Mouse (Mus musculus): ENCODE results near the gene Sec14l5. TPM values are rescaled to one million over a fixed set of nuclear protein-coding genes. Genes with fewer than 3 reads are reported as not detected.

Sec14l5 gene
- polyA plus RNA-seq, 1 experiment from 2014 or later = 0.16 TPM

- peak overlapping the region; percentile 83; the same call in 1 of the 2 replicates for H3K4me3 ChIP-seq (ENCODE audit: low read depth, low read length)
- no peaks in the 10 kb centered on the region for H3K27me3 ChIP-seq (ENCODE audit: control insufficient read depth, insufficient read depth, low read length)
- 72% methylated on average over 4 of the region's 4 CpGs for WGBS
- H3K36me3 ChIP-seq (ENCODE audit: control insufficient read depth, insufficient read depth, low read length) = no peaks in the 10 kb centered on the region
- H3K9me3 ChIP-seq (ENCODE audit: control insufficient read depth, low read length) = no peaks in the 10 kb centered on the region
- H3K4me2 ChIP-seq (ENCODE audit: low read depth, low read length, severe bottlenecking) = 0 out of 2 replicates have a peak overlapping the region, but pooled peaks have one; percentile 18
- H3K4me1 ChIP-seq (replicated peaks; ENCODE audit: control insufficient read depth, insufficient read depth, low read length) = peaks cover 5% of the 10 kb centered on the region; the same call in 1 of the 2 replicates
- DNase-seq (ENCODE audit: low spot score) (no peak), ATAC-seq (replicated peaks; ENCODE audit: low FRiP score) (0 out of 2 replicates have a peak, but pooled peaks have one; percentile 11)
- H3K27ac ChIP-seq (ENCODE audit: low read depth, low read length) = no peak overlapping the region
- H3K9ac ChIP-seq (ENCODE audit: low read length) = no peak overlapping the region
These were observed 86.1 kb downstream of the Sec14l5 start for GRCm38 (mm10) chr16:5232982-5233381.

DNA sequence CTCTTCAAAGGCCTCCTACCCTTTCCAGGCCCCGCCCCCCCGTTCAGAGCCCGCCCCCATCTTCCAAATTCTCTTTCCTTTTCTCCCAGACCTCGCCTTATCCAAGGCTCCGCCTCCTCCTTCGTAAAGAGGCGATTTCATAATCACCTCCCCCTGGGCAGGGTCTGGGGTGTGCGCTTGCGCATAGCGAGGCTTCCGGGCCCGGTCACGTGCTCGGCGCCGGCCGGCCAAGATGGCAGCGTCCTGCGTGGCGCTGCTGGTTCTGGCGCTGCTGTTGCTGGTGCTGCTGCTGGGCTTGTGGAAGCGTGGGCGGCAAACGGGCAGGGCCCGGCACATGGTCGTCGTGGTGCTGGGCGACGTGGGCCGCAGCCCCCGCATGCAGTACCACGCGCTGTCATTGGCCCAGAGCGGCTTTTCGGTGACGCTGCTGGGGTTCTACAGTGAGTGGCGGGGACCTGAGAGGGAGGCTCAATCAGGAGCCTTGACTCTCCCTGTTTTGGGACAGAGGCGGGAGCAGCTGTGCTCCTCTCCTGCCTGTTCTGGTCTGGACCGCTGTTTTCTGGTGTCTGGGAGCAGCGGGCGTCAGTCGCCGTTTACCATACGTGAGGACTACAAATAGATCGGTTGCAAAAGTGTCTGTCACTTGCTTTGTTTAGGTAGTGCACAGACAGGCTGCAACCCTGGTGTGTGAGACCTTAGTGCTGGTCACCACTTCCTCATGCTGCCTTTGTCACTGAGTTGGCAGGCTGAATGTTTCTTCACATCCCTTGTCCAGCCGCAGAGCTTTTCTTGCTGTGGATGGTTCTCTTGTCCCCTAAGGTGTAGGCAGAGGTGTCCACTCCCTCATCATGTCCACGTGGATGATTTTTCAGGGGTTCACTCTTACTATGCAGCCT is 86.8 kb downstream of the Sec14l5 start, which contains the start of gene Alg1:
Gene Alg1, plus strand, starts transcription at position 204 of the 896 bp plus-strand sequence.
- Histone ChIP-seq H3K36me3 (ENCODE audit: control insufficient read depth, insufficient read depth, low read length) (no peaks in the 10 kb centered on the region), H3K27ac (ENCODE audit: low read depth, low read length) (no peak within 1 kb of the TSS), H3K4me2 (ENCODE audit: low read depth, low read length, severe bottlenecking) (peak within 1 kb of the TSS; percentile 74), H3K9me3 (ENCODE audit: control insufficient read depth, low read length) (no peaks in the 10 kb centered on the region), H3K4me1 (replicated peaks; ENCODE audit: control insufficient read depth, insufficient read depth, low read length) (peaks cover 5% of the 10 kb centered on the region; the same call in 1 of the 2 replicates), H3K4me3 (ENCODE audit: low read depth, low read length) (peak within 1 kb of the TSS; percentile 83), H3K27me3 (ENCODE audit: control insufficient read depth, insufficient read depth, low read length) (no peaks in the 10 kb centered on the region), H3K9ac (ENCODE audit: low read length) (peak within 1 kb of the TSS; percentile 81)
- ATAC-seq (replicated peaks; ENCODE audit: low FRiP score) (peak; percentile 98), DNase-seq (ENCODE audit: low spot score) (peak; percentile 96)
- WGBS = 3% methylated on average over 47 of the region's 47 CpGs

Small RNA genes within 50 kb of the gene (microRNA-seq; reads per million reads assigned to microRNA genes)
- gene Gm23689 (ENCODE audit: insufficient number of aligned reads) = not detected
- not detected for gene Gm26095 (ENCODE audit: insufficient number of aligned reads)
- not detected for gene Mir6364 (ENCODE audit: insufficient number of aligned reads)

Other genes starting within 250 kb of the Sec14l5 start
- gene Nudt16l1, start 208.3 kb upstream of the Sec14l5 start, polyA plus RNA-seq (2014; fragmentation: Nextera tagmentation; extraction: Ambion mirVana) = 120 and 137 TPM in 2 replicates
- 50.4 and 52.4 TPM in 2 replicates for gene Anks3, start 182.9 kb upstream of the Sec14l5 start, polyA plus RNA-seq (2014; fragmentation: Nextera tagmentation; extraction: Ambion mirVana)
- not detected in 2 replicates for gene Sept12, start 149.3 kb upstream of the Sec14l5 start, polyA plus RNA-seq (2014; fragmentation: Nextera tagmentation; extraction: Ambion mirVana)
- 2.0 TPM in 1 of 2 replicates, not detected in the other for gene Smim22, start 139.8 kb upstream of the Sec14l5 start, polyA plus RNA-seq (2014; fragmentation: Nextera tagmentation; extraction: Ambion mirVana)
- gene Rogdi, start 133.6 kb upstream of the Sec14l5 start, polyA plus RNA-seq (2014; fragmentation: Nextera tagmentation; extraction: Ambion mirVana) = 74.1 and 81.6 TPM in 2 replicates
- 174 and 184 TPM in 2 replicates for gene Glyr1, start 97.2 kb upstream of the Sec14l5 start, polyA plus RNA-seq (2014; fragmentation: Nextera tagmentation; extraction: Ambion mirVana)
- 25.2 and 25.4 TPM in 2 replicates for gene Ubn1, start 97.1 kb upstream of the Sec14l5 start, polyA plus RNA-seq (2014; fragmentation: Nextera tagmentation; extraction: Ambion mirVana)
- 1.3 and 1.5 TPM in 2 replicates for gene Ppl, start 14.7 kb upstream of the Sec14l5 start, polyA plus RNA-seq (2014; fragmentation: Nextera tagmentation; extraction: Ambion mirVana)
- 10.7 and 12.5 TPM in 2 replicates for gene Nagpa, start 56.9 kb downstream of the Sec14l5 start, polyA plus RNA-seq (2014; fragmentation: Nextera tagmentation; extraction: Ambion mirVana)
- 4.4 and 4.5 TPM in 2 replicates for gene AU021092, start 75.2 kb downstream of the Sec14l5 start, polyA plus RNA-seq (2014; fragmentation: Nextera tagmentation; extraction: Ambion mirVana)
- 22.1 and 23.7 TPM in 2 replicates for gene Alg1, start 86.5 kb downstream of the Sec14l5 start, polyA plus RNA-seq (2014; fragmentation: Nextera tagmentation; extraction: Ambion mirVana)
- gene Eef2kmt, start 108.9 kb downstream of the Sec14l5 start, polyA plus RNA-seq (2014; fragmentation: Nextera tagmentation; extraction: Ambion mirVana) = 15.9 and 16.1 TPM in 2 replicates